Mouse (Mus musculus) small intestine, adult 2 months (tissue): Measurements from ENCODE around the gene Mlx. TPM values are rescaled to one million over a fixed set of nuclear protein-coding genes. Genes with fewer than 3 reads are reported as not detected.

Source experiments
- H3K27ac ChIP-seq: fragments of 200-500 bp; 2 replicates; pipeline ENCODE4 v1.5.1; 2012; ENCODE audit warnings: low read depth, low read length, control low read depth, inconsistent platforms; ENCODE audit not compliant: insufficient read depth
- H3K27me3 ChIP-seq: fragments of 200-500 bp; 2 replicates; pipeline ENCODE4 v1.6.1; 2012; ENCODE audit warnings: mild to moderate bottlenecking, moderate library complexity, low read length, inconsistent platforms; ENCODE audit not compliant: control insufficient read depth, insufficient read depth
- H3K36me3 ChIP-seq: fragments of 200-500 bp; 2 replicates; pipeline ENCODE4 v1.6.1; 2012; ENCODE audit warnings: mild to moderate bottlenecking, low read length, control low read depth, inconsistent platforms; ENCODE audit not compliant: control insufficient read depth, insufficient read depth
- H3K4me1 ChIP-seq: fragments of 200-500 bp; 2 replicates; pipeline ENCODE4 v1.6.1; 2012; ENCODE audit warnings: low read length, inconsistent platforms, mixed read lengths; ENCODE audit not compliant: control insufficient read depth, insufficient read depth, insufficient read length
- H3K4me3 ChIP-seq: fragments of 200-500 bp; 2 replicates; pipeline ENCODE4 v1.5.1; 2012; ENCODE audit warnings: low read depth, mild to moderate bottlenecking, control low read depth, inconsistent platforms, low read length, moderate library complexity
- CTCF ChIP-seq: fragments of 200-500 bp; IDR thresholded peaks from 2 replicates; pipeline ENCODE4 v1.5.1; 2012; ENCODE audit warnings: low read depth, mild to moderate bottlenecking, control low read depth, inconsistent platforms, low read length, moderate library complexity, mixed read lengths; ENCODE audit not compliant: insufficient replicate concordance, insufficient read length; ENCODE audit errors: extremely low read depth
- POLR2A ChIP-seq: fragments of 200-500 bp; IDR thresholded peaks from 2 replicates; pipeline ENCODE4 v1.6.1; 2012; ENCODE audit warnings: low read depth, mild to moderate bottlenecking, control low read depth, inconsistent platforms, low read length, moderate library complexity
- WGBS: fragments of 180-500 bp; shearing (Covaris S2); methylation state at CpG from one replicate; pipeline ENCODE4 v1.1.7; 2018; 5-methylcytosine and 5-hydroxymethylcytosine counted together
- polyA plus RNA-seq: library from polyadenylated mRNA; depleted of rRNA; stranded (reverse); fragments of >200 nt; gene quantifications from 2 replicates; pipeline ENCODE4 v1.2.3, GENCODE M21; 2012

Mlx gene
- polyA plus RNA-seq, 1 experiment, result 100 TPM

DNA sequence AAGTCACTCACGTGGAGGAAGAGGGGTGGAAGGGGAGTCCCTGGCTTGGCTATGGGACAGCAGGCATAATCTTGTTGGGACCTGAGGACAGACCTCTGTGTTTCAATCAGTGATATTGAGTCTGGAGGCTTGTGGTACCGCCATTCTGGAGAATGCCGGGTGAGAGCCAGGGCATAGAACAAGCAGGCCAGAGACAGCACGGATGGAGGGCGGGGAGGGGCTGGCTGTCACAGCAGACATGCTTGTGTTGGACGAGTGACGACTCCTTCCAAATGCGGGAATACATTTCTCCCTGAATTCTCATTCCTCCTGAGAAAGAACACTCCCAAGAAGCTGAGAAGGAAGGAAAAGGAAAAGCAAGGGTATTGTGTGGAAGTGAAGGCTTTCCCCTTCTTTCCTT, 35.5 kb upstream of the Mlx start:
- H3K27me3 ChIP-seq, result no peaks in the 10 kb centered on the region
- H3K36me3 ChIP-seq, result peaks cover 22% of the 10 kb centered on the region
- no peak overlapping the region for H3K27ac ChIP-seq
- no peak overlapping the region for H3K4me3 ChIP-seq
- TF ChIP-seq POLR2A (no peak), CTCF (no peak)
- peaks cover 25% of the 10 kb centered on the region for H3K4me1 ChIP-seq
- WGBS, result 88% methylated on average over 8 of the region's 8 CpGs

DNA sequence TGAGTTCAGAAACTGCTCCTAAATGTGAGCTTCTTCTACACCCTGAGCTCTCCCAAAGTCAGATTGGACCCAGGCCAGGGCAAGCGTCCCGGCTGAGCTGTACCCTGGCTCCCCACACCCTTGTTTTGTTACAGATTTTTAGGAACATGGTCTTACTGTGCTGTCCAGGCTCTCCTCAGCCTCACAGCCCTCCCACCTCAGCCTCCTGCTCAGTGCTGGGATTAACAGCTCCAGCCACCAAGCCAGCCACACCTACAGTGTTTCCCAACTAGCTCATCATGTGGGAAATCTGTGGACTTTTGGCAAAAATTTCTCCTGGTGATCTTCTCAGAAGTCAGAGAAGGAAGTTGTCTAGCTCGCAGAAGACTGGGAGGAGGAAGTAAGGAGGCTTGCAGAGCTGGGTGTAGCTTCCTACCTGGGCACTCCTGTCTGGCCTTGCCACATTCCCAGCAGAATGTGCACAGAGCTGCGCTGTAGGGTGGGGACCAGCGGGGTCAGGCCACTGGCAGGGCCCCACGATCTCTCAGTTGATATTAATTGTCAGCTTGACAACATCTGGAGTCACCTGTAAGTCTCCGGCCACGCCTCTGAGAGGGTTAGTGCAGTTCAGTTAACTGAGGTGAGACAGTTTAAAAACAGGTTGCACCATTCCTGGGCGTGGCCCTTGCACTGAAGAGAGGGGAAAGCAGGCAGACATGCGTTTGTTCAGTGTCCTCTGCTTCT, 34.2 kb upstream of the Mlx start:
- Histone ChIP-seq H3K27me3 (no peaks in the 10 kb centered on the region), H3K27ac (peak overlapping the region; percentile 77), H3K4me1 (peaks cover 37% of the 10 kb centered on the region), H3K4me3 (no peak overlapping the region), H3K36me3 (peaks cover 17% of the 10 kb centered on the region)
- TF ChIP-seq POLR2A (no peak), CTCF (no peak)
- WGBS, result 28% methylated on average over 10 of the region's 10 CpGs

DNA sequence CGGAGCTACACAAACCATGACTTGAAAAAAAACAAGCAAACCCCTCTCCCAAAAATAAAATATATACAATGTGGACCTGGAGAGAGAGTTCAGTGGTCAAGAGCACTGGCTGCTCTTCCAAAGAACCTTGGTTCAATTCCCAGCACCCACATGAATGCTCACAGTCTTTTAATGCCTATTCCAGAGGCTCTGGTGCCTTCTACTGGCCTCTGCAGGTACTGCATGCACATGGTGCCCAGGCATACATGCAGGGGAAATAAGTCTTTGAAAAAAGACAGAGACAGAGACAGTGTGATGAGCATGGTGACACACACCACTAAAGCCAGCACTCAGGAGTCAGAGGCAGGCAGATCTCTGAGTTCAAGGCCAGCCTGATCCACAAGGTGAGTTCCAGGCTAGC, 33.1 kb upstream of the Mlx start:
- TF ChIP-seq CTCF (peak; percentile 44; the same call in 1 of the 2 replicates), POLR2A (no peak)
- Histone ChIP-seq H3K4me1 (peaks cover 39% of the 10 kb centered on the region), H3K36me3 (peaks cover 10% of the 10 kb centered on the region; the same call in 1 of the 2 replicates), H3K4me3 (no peak overlapping the region), H3K27ac (no peak overlapping the region), H3K27me3 (no peaks in the 10 kb centered on the region)
- 98% methylated on average over 1 of the region's 1 CpGs for WGBS

DNA sequence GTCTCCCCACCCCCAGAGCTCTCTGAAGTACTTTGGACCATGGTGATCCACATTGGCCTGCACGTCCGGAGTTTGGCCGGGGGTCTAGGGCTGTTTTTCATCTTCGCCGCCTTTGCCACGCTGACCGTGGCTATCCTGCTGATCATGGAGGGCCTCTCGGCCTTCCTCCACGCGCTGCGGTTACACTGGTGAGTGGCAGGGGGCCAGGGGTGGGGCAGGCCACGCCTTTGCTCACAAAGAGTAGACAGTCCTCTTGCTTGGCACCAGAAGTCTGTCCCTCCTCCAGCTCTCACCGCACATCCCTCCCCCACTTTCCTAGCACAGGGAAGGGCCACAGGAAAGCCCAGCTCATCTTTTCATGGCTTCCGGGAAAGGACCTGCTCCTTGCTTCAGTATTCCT, 31.7 kb upstream of the Mlx start:
- Histone ChIP-seq H3K4me1 (peaks cover 39% of the 10 kb centered on the region), H3K27me3 (no peaks in the 10 kb centered on the region), H3K4me3 (no peak overlapping the region), H3K27ac (no peak overlapping the region), H3K36me3 (peaks cover 4% of the 10 kb centered on the region; the same call in 1 of the 2 replicates)
- 44% methylated on average over 14 of the region's 14 CpGs for WGBS
- TF ChIP-seq CTCF (no peak), POLR2A (no peak)

DNA sequence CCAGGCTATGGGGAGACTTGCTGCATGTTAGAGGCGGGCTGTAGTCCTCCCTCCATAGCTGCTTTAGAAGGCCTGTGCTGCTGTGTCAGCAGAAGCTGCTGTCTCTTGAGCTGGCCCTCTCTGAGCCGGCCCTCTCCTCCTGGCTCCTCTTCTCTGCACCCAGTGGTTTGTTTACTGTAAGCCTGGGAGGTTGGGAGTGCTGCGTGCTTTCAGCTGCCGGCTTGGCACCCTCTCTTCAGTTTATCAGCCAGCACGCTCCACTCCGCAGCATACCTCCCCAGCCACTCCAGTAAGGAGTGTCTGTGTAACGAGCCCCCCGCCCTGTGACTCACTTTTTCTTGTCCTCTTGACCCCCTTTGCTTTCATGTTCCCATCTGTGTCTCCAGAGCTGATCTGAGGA, 30.2 kb upstream of the Mlx start:
- Histone ChIP-seq H3K36me3 (peaks cover 3% of the 10 kb centered on the region; the same call in 1 of the 2 replicates), H3K4me1 (peaks cover 39% of the 10 kb centered on the region), H3K27ac (peak overlapping the region; percentile 73), H3K27me3 (no peaks in the 10 kb centered on the region), H3K4me3 (no peak overlapping the region)
- WGBS, result 13% methylated on average over 8 of the region's 8 CpGs
- TF ChIP-seq CTCF, result no peak
- no peak; the same call in 1 of the 2 replicates for TF ChIP-seq POLR2A

DNA sequence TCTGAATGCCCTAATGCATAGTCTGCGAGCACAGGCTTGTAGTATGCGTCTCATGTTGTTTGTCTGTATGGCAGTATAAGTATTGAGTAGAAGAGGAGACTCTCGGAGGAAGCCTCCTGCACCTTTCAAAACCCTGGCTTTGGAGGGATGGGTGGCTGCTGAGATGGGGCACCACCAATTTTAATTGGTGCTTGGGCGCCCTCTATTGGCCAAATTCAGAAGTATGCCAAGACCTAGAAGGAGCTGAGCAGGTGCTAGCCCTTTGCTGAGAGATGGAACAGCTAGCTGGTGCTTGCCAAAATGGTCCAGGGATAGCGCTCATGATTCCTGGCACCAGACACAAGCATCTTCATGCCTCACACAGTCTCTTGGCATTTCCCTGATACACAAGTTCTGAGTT, 29.2 kb upstream of the Mlx start:
- Histone ChIP-seq H3K36me3 (peaks cover 4% of the 10 kb centered on the region; the same call in 1 of the 2 replicates), H3K4me1 (peaks cover 40% of the 10 kb centered on the region), H3K27ac (peak overlapping the region; percentile 73; the same call in 1 of the 2 replicates), H3K4me3 (no peak overlapping the region), H3K27me3 (no peaks in the 10 kb centered on the region)
- TF ChIP-seq CTCF, result peak; percentile 86; the same call in 1 of the 2 replicates
- TF ChIP-seq POLR2A, result no peak
- 19% methylated on average over 5 of the region's 5 CpGs for WGBS

DNA sequence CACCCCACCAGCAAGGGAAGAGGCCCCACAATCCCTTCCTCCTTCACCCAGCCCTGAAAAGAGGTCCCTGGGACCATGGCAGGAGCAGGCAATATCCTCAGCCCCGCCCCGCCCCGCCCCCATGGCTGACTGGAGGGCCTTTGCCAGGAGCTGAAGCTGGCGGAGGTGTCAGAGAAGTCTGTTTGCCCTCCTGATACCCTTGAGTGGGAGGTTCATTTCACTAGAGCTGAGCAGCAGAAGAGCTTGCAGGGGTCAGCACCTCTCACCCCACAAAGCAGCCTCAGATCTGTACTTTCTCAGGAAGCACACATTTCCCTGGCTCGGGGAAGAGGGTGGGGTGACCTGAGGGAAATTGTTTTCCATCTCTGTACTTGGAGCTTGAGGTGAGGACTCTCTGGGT, 28.4 kb upstream of the Mlx start:
- Histone ChIP-seq H3K27ac (peak overlapping the region; percentile 88; the same call in 1 of the 2 replicates), H3K36me3 (peaks cover 7% of the 10 kb centered on the region; the same call in 1 of the 2 replicates), H3K27me3 (no peaks in the 10 kb centered on the region), H3K4me1 (peaks cover 43% of the 10 kb centered on the region), H3K4me3 (no peak overlapping the region)
- no peak for TF ChIP-seq CTCF
- no peak for TF ChIP-seq POLR2A
- 37% methylated on average over 5 of the region's 5 CpGs for WGBS
